Mouse (Mus musculus) gonadal fat pad, adult 2 months (tissue): ENCODE results near the gene Tmc5. TPM values are rescaled to one million over a fixed set of nuclear protein-coding genes. Genes with fewer than 3 reads are reported as not detected.

Experiments used
- DNase-seq: peaks from one replicate; pipeline ENCODE4 v3.0.0-alpha.2; 2012; ENCODE audit warnings: low read depth
- polyA plus RNA-seq: library from polyadenylated mRNA; depleted of rRNA; stranded (reverse); fragments of >200 nt; gene quantifications from 2 replicates; pipeline ENCODE4 v1.2.3, GENCODE M21; 2012; rRNA removed

The Tmc5 gene
- polyA plus RNA-seq, 1 experiment = 21.6 TPM

DNA sequence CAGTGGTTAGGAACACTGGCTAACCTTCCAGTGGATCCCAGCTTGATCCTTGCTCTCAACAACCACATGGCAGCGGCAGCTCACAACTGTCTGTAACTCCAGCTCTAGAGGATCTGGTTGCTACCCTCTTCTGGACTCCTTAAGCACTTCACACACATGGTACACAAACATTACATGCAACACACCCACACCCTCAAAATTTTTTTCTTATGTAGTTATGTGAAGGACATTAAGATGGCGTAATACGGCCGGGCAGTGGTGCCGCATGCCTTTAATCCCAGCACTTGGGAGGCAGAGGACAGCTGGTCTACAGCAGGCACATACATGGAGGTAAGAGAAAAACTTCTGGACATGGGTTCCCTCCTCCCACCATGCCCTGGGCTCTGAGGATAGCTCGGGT lies 99.0 kb downstream of the Tmc5 start:
- no peak for DNase-seq

DNA sequence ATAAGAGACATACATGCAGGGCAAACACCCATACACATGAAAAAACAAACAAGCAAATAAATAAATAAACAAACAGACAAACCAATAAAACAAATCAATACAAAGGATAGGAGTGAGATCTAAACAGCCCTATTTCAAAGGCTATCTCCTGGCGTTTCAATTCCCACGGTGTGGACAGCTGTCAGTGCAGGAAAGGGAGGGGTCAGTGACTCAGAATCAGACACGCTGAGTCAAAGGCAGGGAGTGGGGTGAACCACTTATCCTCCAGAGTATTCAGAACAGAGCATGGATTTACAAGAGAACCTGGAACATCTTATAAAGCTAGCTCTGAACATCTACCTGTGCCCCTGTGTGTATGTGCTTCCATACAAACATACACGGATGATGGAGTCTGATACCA lies 100.1 kb downstream of the Tmc5 start:
- DNase-seq = no peak

DNA sequence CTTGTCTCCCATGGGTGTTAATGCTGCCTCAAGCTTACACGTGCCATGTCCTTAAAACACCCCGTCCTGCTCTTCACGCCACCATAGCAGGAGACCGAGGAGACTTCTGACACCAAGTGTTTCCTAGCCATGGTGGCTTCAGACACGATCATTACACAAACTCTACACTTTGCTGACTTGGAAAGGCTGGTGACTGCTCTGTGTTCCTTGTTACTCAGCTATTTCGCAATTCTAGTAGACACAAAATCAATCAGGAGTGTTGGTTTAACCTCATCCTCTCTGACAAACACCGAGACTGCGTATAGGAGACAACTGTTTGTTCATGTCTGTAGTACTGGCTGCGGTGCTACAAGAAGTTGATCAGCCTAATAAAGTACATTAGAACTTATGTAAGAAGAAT lies 101.8 kb downstream of the Tmc5 start:
- DNase-seq = no peak

DNA sequence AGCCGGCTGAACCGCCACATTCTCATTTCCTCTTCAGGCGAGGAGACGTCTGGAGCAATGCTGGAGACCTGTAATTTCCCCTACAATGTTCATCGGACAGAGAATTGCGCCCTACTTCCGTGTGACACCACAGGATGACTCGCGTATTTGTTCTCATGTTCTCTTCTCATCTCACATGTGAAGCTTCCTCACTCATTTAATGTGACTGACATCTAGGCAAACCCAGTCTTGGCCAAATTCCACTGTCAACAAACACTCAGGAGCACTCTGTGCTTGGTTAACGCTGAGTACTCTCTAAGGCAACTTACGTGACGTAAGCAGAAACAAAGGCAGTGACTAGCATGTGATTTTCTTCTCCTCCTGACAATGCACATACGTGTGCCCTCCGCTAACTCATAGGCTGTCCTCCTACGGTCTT lies 106.1 kb downstream of the Tmc5 start:
- no peak for DNase-seq

DNA sequence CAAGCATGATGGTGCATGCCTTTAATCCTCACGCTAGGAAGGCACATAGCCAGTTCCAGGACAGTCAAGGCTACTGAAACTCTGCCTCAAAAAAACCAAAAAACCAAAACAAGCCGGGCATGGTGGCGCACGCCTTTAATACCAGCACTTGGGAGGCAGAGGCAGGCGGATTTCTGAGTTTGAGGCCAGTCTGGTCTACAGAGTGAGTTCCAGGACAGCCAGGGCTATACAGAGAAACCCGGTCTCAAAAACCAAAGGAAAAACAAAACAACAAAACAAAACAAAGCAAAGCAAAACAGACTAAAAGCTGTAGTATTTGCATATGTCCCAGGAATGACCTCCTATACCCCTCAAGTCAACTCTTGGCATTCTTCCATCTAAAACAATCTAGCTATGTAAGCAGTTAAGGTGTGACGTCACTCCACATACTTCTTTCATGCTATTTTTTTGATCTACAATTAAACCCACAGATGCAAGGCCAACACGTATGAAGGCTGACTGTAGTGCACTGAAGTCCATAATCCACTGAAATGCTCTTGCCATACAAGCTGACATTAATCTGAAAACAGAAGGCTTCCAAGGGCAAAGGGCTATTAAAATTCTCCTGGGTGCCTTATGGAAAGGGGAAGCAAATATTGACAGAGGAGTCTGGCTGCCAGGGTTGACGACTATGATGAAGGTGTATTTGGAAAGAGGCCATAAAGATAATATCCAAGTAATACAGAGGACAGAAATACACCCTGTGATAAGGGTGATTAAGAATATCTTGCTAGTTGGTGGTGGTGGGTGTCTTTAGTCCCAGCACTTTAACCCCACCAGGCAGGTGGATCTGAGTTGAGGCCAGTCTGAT lies 107.1 kb downstream of the Tmc5 start:
- DNase-seq = no peak

DNA sequence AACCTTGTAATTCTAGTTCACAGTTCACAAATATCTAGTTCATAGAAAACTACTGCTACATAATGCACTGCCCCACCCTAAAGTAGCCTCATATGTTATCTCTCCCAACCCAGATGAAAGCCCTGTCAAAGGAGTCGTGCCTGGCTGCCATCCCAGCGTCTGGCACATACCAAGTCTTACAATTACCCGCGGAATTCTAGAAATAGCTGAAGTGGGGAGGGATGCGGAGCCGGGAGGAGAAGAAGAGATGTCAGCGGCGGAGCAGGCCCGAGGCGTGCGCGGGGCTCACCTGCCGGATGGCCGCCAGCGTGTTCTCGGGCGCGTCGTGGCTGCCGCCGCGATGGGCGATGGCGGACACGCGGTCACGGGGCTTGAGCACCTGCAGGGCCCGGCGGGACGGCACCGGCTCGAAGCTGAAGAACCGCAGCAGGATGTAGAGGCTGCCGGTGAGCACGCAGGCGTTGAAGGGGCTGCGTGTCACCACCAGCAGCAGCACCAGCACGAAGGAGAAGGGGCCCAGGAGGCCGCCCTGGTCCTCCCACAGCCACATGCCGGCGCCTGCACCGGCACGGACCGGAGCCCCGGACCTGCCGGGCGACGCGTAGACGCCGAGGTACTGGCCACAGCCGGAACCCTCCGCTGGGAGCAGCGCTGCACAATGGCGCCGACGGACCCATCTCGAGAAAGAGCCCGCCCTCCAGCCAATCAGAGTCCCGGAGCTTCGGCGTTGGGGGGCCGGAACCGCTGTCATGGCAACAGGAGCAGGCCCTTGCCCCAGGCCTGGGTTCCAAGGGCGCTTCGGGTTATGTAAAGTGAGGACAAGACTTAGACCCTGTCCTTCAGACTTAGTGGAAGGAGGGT lies 108.2 kb downstream of the Tmc5 start, which contains the start of gene Gde1:
Gde1 (minus strand) TSS at position 678 of the 861 bp plus-strand sequence.
- no peak for DNase-seq

DNA sequence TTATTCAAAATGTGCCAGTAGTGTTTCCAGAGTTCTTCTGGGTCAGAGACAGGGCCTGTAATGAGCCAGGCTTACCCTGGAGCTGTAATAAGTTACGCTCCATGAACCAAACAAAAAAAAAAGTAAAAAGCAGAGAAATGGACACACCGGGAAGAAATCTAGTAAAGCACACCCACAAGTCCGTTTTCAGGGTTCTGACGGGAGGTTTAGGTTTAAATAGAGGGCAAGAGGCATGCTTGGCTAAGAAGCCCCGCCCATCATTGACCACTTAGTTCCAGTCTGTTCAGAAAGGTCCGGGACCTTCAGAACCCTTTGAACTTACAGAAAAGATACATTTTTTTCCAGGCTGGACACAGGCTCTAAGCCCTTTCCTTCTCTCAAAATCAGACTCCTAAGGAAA lies 109.0 kb downstream of the Tmc5 start:
- no peak for DNase-seq

DNA sequence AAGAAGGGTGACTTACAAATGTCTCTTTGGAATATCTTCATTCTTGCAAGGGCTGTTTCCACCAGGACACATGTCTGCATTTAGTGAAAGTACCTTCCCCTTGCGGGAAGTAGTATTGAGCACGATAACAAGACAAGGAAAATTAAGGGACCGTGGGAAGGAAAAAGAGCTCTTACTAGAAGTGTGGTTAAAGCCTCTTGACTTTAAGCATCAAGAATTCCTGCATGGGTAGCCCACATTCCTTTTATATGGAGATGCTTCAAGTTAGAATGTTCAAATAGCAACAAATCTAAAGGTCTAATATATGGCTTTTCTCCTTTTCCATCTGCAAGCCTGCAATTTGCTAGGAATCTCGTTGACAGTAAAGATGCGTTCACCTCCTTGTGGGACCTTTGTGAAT lies 109.4 kb downstream of the Tmc5 start:
- no peak for DNase-seq

DNA sequence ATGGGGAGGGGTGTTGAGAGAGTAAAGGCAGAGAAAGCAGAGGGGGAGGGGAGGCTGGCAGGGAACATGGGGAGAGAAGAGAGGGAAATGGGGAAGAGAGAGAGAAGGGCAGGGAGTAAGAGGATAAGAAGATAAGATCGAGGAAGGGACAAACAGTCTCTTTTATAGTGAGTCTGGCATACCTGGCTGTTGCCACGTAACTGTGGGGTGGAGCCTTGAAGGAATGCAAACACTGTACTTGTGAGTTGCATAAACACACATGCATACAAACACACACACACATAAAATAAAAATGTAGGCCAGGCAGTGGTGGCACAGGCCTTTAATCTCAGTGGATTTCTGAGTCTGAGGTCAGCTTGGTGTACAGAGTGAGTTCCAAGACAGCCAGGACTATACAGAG lies 110.1 kb downstream of the Tmc5 start:
- no peak for DNase-seq

DNA sequence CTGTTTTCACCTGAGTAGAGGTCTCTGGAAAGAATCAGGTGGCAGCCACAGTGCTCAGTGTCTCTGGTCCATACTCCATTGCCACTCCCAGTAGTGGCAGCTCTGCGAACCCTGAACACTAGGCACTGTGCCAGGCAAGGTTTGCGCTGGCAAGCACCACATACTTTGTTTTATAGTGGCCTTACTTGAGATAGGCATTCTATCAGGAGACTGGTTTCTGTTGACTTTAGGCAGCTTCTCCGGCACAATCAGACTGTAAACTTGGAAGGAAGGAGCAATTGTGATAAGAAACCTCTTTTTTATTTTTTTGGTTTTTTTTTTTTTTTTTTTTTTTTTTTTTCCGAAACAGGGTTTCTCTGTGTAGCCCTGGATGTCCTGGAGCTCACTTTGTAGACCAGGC lies 110.9 kb downstream of the Tmc5 start:
- DNase-seq = no peak

DNA sequence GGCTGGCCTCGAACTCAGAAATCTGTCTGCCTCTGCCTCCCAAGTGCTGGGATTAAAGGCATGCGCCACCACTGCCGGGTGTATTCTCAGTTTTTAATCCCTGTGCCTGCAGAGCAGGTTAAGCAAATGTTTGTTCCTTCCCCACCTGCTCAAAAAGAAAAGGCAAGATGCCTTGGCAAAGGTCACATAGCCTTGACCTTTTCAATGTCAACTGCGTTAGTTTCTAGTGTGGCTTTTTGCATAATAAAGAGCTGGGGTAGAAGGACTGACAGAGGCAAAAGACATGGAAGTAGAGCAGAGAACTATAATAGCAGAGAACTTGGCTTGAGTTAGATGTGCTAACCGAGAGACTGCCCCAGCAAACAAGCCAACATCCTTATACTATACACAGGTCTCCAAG lies 113.7 kb downstream of the Tmc5 start:
- no peak for DNase-seq

DNA sequence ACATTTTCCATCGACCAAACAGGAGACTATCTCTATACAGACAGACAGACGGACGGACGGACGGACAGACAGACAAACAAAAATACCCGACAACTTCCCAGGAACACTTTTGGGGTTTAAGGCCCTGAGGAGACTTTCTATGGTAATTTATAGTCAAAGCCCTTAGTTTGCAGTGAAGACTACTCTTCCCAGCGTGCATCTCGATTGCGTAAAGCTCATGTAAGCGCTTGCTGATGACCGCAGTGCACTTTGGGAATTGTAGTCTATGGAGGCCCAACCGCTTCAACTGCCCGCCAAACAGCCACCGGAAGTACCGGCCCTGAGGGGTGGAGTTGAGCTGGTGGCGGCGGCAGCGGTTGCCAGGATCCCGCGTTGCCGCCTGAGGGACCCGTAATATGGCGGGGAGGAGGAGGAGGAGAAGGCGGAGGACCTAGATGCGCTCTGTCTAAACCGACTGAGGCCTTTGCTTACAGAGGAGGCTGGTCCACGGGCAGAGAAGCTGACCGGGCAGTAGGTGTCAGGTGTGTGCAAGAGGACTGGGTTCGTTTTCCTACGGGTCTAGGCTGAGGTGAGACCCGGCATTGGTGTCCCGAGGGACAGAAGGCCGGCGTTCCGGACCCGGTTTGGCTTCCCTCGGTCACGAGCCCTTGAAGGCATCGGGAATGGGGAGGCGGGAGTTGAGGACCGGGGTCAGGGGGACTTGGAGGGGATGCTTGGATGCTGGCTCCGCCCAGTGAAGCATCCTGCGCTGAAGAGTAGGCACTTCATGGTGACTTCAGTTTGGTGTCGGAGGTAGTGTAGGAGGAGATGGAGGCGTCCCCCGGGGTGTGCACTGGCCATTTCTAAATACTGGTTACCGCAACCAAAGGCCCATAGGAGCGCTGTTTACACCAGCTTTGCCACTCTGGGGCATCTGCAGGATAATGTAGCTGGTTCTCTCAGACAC lies 115.4 kb downstream of the Tmc5 start, which contains the start of gene Ccp110:
Ccp110 (plus strand) TSS at position 325 of the 946 bp plus-strand sequence.
- no peak for DNase-seq

DNA sequence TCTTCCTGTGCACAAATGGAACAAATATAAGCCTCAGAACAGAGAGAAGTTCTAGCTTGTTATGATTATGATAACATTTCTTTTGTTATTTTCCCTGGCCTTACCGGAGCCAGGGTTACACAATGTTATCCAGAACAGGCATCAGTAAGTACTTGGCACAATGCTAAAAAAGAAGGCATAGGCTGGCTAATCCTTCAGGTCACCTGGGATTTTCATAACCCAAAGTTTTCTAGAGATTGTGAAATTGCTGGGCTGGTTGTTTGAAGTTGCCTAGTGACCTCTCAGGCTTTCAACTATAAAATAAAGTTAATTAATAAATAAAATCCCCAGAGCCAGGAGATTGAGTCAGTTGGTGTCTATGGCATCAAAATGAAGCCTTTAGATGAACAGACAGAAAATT lies 117.8 kb downstream of the Tmc5 start:
- peak; percentile 89 for DNase-seq

DNA sequence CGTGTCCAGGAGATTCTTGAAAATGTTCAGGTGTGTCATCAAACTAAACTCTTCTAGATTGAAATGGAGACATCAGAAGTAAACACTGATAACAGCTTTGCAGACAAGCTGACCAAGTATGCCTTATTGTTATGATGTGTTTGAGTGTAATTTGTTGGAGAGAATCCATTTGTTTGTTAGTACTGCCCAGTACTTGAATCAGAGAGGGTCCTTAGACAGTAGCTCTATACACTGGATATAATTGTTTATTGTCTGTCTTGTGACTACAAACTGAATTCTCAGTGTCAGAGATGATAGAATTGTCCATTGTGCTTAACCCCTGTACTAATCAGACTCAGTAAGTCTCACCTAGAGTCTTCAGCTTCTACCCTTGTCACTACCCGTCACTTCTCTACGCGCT lies 121.0 kb downstream of the Tmc5 start:
- no peak for DNase-seq

DNA sequence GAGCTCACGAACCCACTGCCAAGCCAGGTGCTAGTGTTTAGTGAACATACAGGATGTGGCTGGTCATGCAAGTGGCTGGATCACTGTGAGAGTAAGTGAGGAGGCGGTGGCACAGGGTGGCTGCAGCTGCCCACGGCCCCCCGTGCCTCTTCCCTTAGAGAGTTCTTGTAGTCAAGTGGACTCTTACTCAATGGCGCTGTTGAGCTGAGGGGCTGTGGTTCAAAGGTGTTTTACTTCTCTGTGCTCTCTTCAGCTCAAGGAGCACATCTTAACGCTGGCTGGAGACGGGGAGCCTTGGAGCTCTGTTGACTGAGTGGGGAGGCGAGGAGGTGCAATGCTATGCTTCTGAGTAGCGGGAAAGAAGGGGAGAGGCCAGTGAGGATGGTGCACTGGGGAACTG lies 126.8 kb downstream of the Tmc5 start:
- no peak for DNase-seq

Other genes starting within 250 kb of the Tmc5 start
- gene Syt17, start 149.1 kb upstream of the Tmc5 start, polyA plus RNA-seq = 0.62 and 0.69 TPM in 2 replicates
- 8.6 and 8.9 TPM in 2 replicates for gene Itpripl2, start 105.3 kb upstream of the Tmc5 start, polyA plus RNA-seq
- 45.8 and 51.6 TPM in 2 replicates for gene Coq7, start 63.9 kb upstream of the Tmc5 start, polyA plus RNA-seq
- gene Tmc7, start 12.6 kb upstream of the Tmc5 start, polyA plus RNA-seq = 1.3 and 1.5 TPM in 2 replicates
- 118 and 129 TPM in 2 replicates for gene Gde1, start 108.5 kb downstream of the Tmc5 start, polyA plus RNA-seq
- 3.2 and 4.4 TPM in 2 replicates for gene Ccp110, start 115.3 kb downstream of the Tmc5 start, polyA plus RNA-seq
- 52.2 and 53.7 TPM in 2 replicates for gene Vps35l, start 142.9 kb downstream of the Tmc5 start, polyA plus RNA-seq